Mouse (Mus musculus) ES-CJ7 (cell line): ENCODE data around the gene Bbs12.

Source experiments
- DNase-seq: peaks from one replicate; pipeline ENCODE4 v3.0.0; 2011; ENCODE audit warnings: low read depth, low spot score

Gene Bbs12

GRCm38 (mm10) chr3:37312370-37312941 lies at the start of gene Bbs12, which contains the start of gene Cetn4:
Gene Bbs12, plus strand, starts transcription at chr3:37312554.
Gene Cetn4, minus strand, starts transcription at chr3:37312708.
- peak; percentile 92 for DNase-seq

GRCm38 (mm10) chr3:37268338-37268737 lies 44.0 kb upstream of the Bbs12 start:
- no peak for DNase-seq

GRCm38 (mm10) chr3:37269926-37270325 lies 42.4 kb upstream of the Bbs12 start:
- no peak for DNase-seq

- DNase-seq: peak; percentile 35
These were observed 41.1 kb upstream of the Bbs12 start for GRCm38 (mm10) chr3:37271209-37271608.

GRCm38 (mm10) chr3:37273092-37273491 lies 39.3 kb upstream of the Bbs12 start:
- DNase-seq: no peak

GRCm38 (mm10) chr3:37274661-37275060 lies 37.7 kb upstream of the Bbs12 start:
- DNase-seq: no peak

- no peak for DNase-seq
These were observed 32.1 kb upstream of the Bbs12 start for GRCm38 (mm10) chr3:37280221-37280620.

GRCm38 (mm10) chr3:37280871-37281270 lies 31.5 kb upstream of the Bbs12 start:
- no peak for DNase-seq

GRCm38 (mm10) chr3:37282299-37282922 lies 29.9 kb upstream of the Bbs12 start:
- DNase-seq: no peak

GRCm38 (mm10) chr3:37283234-37283633 lies 29.1 kb upstream of the Bbs12 start:
- DNase-seq: no peak

- no peak for DNase-seq
These were observed 23.1 kb upstream of the Bbs12 start for GRCm38 (mm10) chr3:37289237-37289636.

- DNase-seq: no peak
These were observed 21.3 kb upstream of the Bbs12 start for GRCm38 (mm10) chr3:37290881-37291541.

GRCm38 (mm10) chr3:37291929-37292328 lies 20.4 kb upstream of the Bbs12 start:
- DNase-seq: no peak

- no peak for DNase-seq
These were observed 19.7 kb upstream of the Bbs12 start for GRCm38 (mm10) chr3:37292654-37293053.

GRCm38 (mm10) chr3:37299470-37299869 lies 12.9 kb upstream of the Bbs12 start:
- DNase-seq: no peak

GRCm38 (mm10) chr3:37302685-37303084 lies 9.7 kb upstream of the Bbs12 start:
- DNase-seq: peak; percentile 86

- DNase-seq: peak; percentile 4
These were observed 8.8 kb upstream of the Bbs12 start for GRCm38 (mm10) chr3:37303392-37304139.

- no peak for DNase-seq
These were observed 421 bp upstream of the Bbs12 start for GRCm38 (mm10) chr3:37311897-37312369.

GRCm38 (mm10) chr3:37313371-37313770 lies 1.0 kb downstream of the Bbs12 start:
- DNase-seq: no peak

- DNase-seq: no peak
These were observed 3.9 kb downstream of the Bbs12 start for GRCm38 (mm10) chr3:37316233-37316632.

- no peak for DNase-seq
These were observed 12.0 kb downstream of the Bbs12 start for GRCm38 (mm10) chr3:37324310-37324709.
